In the genomic region with DNA sequence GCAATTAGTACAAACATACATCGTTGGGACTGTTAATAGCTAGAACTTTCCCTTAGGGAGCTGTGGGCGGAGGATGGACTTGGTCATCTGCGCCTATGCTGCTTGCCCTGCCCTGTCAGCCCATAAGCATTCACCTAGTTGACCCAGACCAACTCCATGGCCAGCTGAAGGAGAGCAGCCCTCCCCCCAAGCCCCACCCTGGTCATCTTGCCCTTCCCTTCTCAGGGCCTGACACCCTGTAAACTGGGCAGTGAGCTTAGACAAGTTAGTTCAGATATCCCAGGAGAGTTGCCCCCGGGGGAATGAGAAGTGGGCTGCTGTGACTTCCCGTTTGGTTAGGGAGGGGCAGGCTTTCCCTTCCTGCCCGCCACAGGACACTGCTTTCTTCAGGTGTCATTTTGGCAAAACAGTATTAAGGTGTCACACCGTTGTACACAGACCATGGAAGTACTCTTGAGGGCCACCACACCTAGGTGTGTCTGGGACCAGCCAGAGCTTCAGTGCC, we compare ENCODE assay signal across 25 mouse cellular contexts. TPM values are rescaled to one million over a fixed set of nuclear protein-coding genes. Genes with fewer than 3 reads are reported as not detected.
DNase-seq lines count a peak whose midpoint lies in the region; ATAC-seq and TF ChIP-seq lines count a peak whose summit lies in the region.
"Had no signal": no experiment of that assay in that cellular context is flagged by ENCODE, and none has a peak within 500 bp of the region (broad histone marks: within the 10 kb centered on the region; RNA-seq: fewer than 3 reads in every experiment).

No protein-coding gene starts in this region.

- WGBS in embryonic facial prominence, embryonic 15.5 days, result 72% methylated on average over 7 of the region's 7 CpGs
- WGBS in embryonic facial prominence, embryonic 10.5 days, result 86% methylated on average over 7 of the region's 7 CpGs
- WGBS in intestine, postnatal 0 days, result 79% methylated on average over 7 of the region's 7 CpGs
- 81% methylated on average over 7 of the region's 7 CpGs for WGBS in intestine, embryonic 15.5 days
- 84% methylated on average over 7 of the region's 7 CpGs for WGBS in midbrain, embryonic 12.5 days
- 94% methylated on average over 7 of the region's 7 CpGs for WGBS in midbrain, embryonic 13.5 days

- H3K4me1 ChIP-seq in embryonic facial prominence, embryonic 15.5 days, result no peaks in the 10 kb centered on the region
- H3K4me1 ChIP-seq in embryonic facial prominence, embryonic 10.5 days, result no peaks in the 10 kb centered on the region
- H3K4me1 ChIP-seq in intestine, postnatal 0 days (replicated peaks; ENCODE audit: control insufficient read depth, insufficient read depth, low read length), result no peaks in the 10 kb centered on the region
- no peaks in the 10 kb centered on the region for H3K4me1 ChIP-seq in intestine, embryonic 15.5 days (replicated peaks)
- no peaks in the 10 kb centered on the region for H3K4me1 ChIP-seq in midbrain, embryonic 12.5 days
- no peaks in the 10 kb centered on the region for H3K4me1 ChIP-seq in midbrain, embryonic 13.5 days (replicated peaks)
- H3K4me1 ChIP-seq: embryonic facial prominence, embryonic 13.5 days; forebrain, embryonic 10.5 days; heart, embryonic 10.5 days; hindbrain, embryonic 12.5 days had no signal

- H3K9ac ChIP-seq in embryonic facial prominence, embryonic 15.5 days, result no peak overlapping the region
- no peak overlapping the region for H3K9ac ChIP-seq in intestine, postnatal 0 days (ENCODE audit: low read depth, low read length)
- H3K9ac ChIP-seq in intestine, embryonic 15.5 days, result no peak overlapping the region
- H3K9ac ChIP-seq in midbrain, embryonic 12.5 days (replicated peaks), result no peak overlapping the region
- no peak overlapping the region for H3K9ac ChIP-seq in midbrain, embryonic 13.5 days (replicated peaks)
- H3K9ac ChIP-seq: embryonic facial prominence, embryonic 13.5 days; hindbrain, embryonic 12.5 days had no signal

- no peak overlapping the region for H3K4me3 ChIP-seq in embryonic facial prominence, embryonic 15.5 days (replicated peaks)
- no peak overlapping the region for H3K4me3 ChIP-seq in embryonic facial prominence, embryonic 10.5 days
- no peak overlapping the region for H3K4me3 ChIP-seq in intestine, postnatal 0 days (ENCODE audit: low read depth, low read length)
- H3K4me3 ChIP-seq in intestine, embryonic 15.5 days (replicated peaks), result no peak overlapping the region
- H3K4me3 ChIP-seq in midbrain, embryonic 12.5 days, result no peak overlapping the region
- no peak overlapping the region for H3K4me3 ChIP-seq in midbrain, embryonic 13.5 days (replicated peaks)
- H3K4me3 ChIP-seq: embryonic facial prominence, embryonic 13.5 days; erythroblast, embryonic 14.5 days; forebrain, embryonic 10.5 days; gastrocnemius, adult 2 months; heart, embryonic 10.5 days; hindbrain, embryonic 12.5 days had no signal

- no peaks in the 10 kb centered on the region for H3K9me3 ChIP-seq in embryonic facial prominence, embryonic 15.5 days (replicated peaks)
- no peaks in the 10 kb centered on the region for H3K9me3 ChIP-seq in embryonic facial prominence, embryonic 10.5 days
- H3K9me3 ChIP-seq in intestine, postnatal 0 days (ENCODE audit: control insufficient read depth), result no peaks in the 10 kb centered on the region
- no peaks in the 10 kb centered on the region for H3K9me3 ChIP-seq in intestine, embryonic 15.5 days
- no peaks in the 10 kb centered on the region for H3K9me3 ChIP-seq in midbrain, embryonic 12.5 days
- H3K9me3 ChIP-seq in midbrain, embryonic 13.5 days, result no peaks in the 10 kb centered on the region
- H3K9me3 ChIP-seq: embryonic facial prominence, embryonic 13.5 days; forebrain, embryonic 10.5 days; heart, embryonic 10.5 days; hindbrain, embryonic 12.5 days had no signal

- no peak for ATAC-seq in embryonic facial prominence, embryonic 15.5 days (ENCODE audit: insufficient number of reproducible peaks, low FRiP score, low TSS enrichment, low read depth)
- peak; percentile 11; the same call in 1 of the 2 replicates for ATAC-seq in intestine, postnatal 0 days
- no peak for ATAC-seq in intestine, embryonic 15.5 days
- peak; percentile 47; the same call in 1 of the 2 replicates for ATAC-seq in midbrain, embryonic 12.5 days (ENCODE audit: low FRiP score, low read depth)
- no peak; the same call in 1 of the 2 replicates for ATAC-seq in midbrain, embryonic 13.5 days
- no peak for ATAC-seq in erythroblast, adult 5-6 weeks (replicated peaks; ENCODE audit: low FRiP score, poor library complexity, severe bottlenecking)
- ATAC-seq: forebrain, embryonic 14.5 days had no signal

- DNase-seq in embryonic facial prominence, embryonic 10.5 days (ENCODE audit: low spot score), result no peak
- peak; percentile 35 to 53 for DNase-seq in B cell, adult 2 months
- DNase-seq: adrenal gland, postnatal 10 days; cerebellum, adult 11 months; cerebellum, adult 8-10 months; cerebellum, postnatal 14 days; embryo, embryonic 11 days; gastrocnemius, adult 2 months; gastrocnemius, postnatal 25 days; heart, postnatal 10 days; heart, postnatal 4 days had no signal

- H3K4me2 ChIP-seq in embryonic facial prominence, embryonic 15.5 days (replicated peaks), result no peak overlapping the region
- H3K4me2 ChIP-seq in intestine, postnatal 0 days (replicated peaks; ENCODE audit: low read depth), result no peak overlapping the region
- H3K4me2 ChIP-seq in intestine, embryonic 15.5 days (replicated peaks), result no peak overlapping the region
- H3K4me2 ChIP-seq in midbrain, embryonic 12.5 days (replicated peaks), result no peak overlapping the region
- no peak overlapping the region for H3K4me2 ChIP-seq in midbrain, embryonic 13.5 days (replicated peaks)
- H3K4me2 ChIP-seq: embryonic facial prominence, embryonic 13.5 days; hindbrain, embryonic 12.5 days had no signal

- no peak for TF ChIP-seq CTCF in intestine, postnatal 0 days (IDR thresholded peaks at IDR 0.05; ENCODE audit: low read depth)

- H3K36me3 ChIP-seq in embryonic facial prominence, embryonic 15.5 days, result peaks cover 52% of the 10 kb centered on the region
- H3K36me3 ChIP-seq in embryonic facial prominence, embryonic 10.5 days (replicated peaks), result peaks cover 71% of the 10 kb centered on the region
- H3K36me3 ChIP-seq in intestine, postnatal 0 days (ENCODE audit: control insufficient read depth, insufficient read depth), result peaks cover 39% of the 10 kb centered on the region
- H3K36me3 ChIP-seq in intestine, embryonic 15.5 days, result peaks cover 22% of the 10 kb centered on the region
- H3K36me3 ChIP-seq in midbrain, embryonic 12.5 days, result peaks cover 58% of the 10 kb centered on the region
- peaks cover 71% of the 10 kb centered on the region for H3K36me3 ChIP-seq in midbrain, embryonic 13.5 days

- no peaks in the 10 kb centered on the region for H3K27me3 ChIP-seq in embryonic facial prominence, embryonic 15.5 days
- no peaks in the 10 kb centered on the region for H3K27me3 ChIP-seq in embryonic facial prominence, embryonic 10.5 days (replicated peaks; ENCODE audit: low read depth, poor library complexity, severe bottlenecking)
- no peaks in the 10 kb centered on the region for H3K27me3 ChIP-seq in intestine, postnatal 0 days (replicated peaks; ENCODE audit: control insufficient read depth, insufficient read depth, low read length)
- H3K27me3 ChIP-seq in intestine, embryonic 15.5 days (replicated peaks), result no peaks in the 10 kb centered on the region
- no peaks in the 10 kb centered on the region for H3K27me3 ChIP-seq in midbrain, embryonic 12.5 days
- no peaks in the 10 kb centered on the region for H3K27me3 ChIP-seq in midbrain, embryonic 13.5 days
- H3K27me3 ChIP-seq: embryonic facial prominence, embryonic 13.5 days; hindbrain, embryonic 12.5 days had no signal

- peak overlapping the region; percentile 11; the same call in 1 of the 2 replicates for H3K27ac ChIP-seq in embryonic facial prominence, embryonic 15.5 days (replicated peaks)
- H3K27ac ChIP-seq in embryonic facial prominence, embryonic 10.5 days (replicated peaks), result no peak overlapping the region
- no peak overlapping the region for H3K27ac ChIP-seq in intestine, postnatal 0 days (ENCODE audit: low read depth, low read length)
- no peak overlapping the region for H3K27ac ChIP-seq in intestine, embryonic 15.5 days
- no peak overlapping the region for H3K27ac ChIP-seq in midbrain, embryonic 12.5 days (replicated peaks)
- H3K27ac ChIP-seq in midbrain, embryonic 13.5 days, result no peak overlapping the region
- H3K27ac ChIP-seq: embryonic facial prominence, embryonic 13.5 days; forebrain, embryonic 10.5 days; gastrocnemius, adult 2 months; heart, embryonic 10.5 days; hindbrain, embryonic 12.5 days had no signal

RNA-seq across cellular contexts. Expression of gene Il1r2, which starts 46.7 kb away (rescaled TPM):
- 4.0 and 4.7 TPM in 2 replicates for polyA plus RNA-seq in embryonic facial prominence, embryonic 15.5 days (2015; fragmentation: Nextera tagmentation; extraction: Ambion mirVana)
- 0.20 and 0.31 TPM in 2 replicates for polyA plus RNA-seq in embryonic facial prominence, embryonic 10.5 days (2016; fragmentation: Nextera tagmentation; extraction: Ambion mirVana)
- 1.6 and 2.1 TPM in 2 replicates for polyA plus RNA-seq in intestine, postnatal 0 days (2015; fragmentation: Nextera tagmentation; extraction: Ambion mirVana)
- 1.4 and 1.5 TPM in 2 replicates for polyA plus RNA-seq in intestine, embryonic 15.5 days (2015; fragmentation: Nextera tagmentation; extraction: Ambion mirVana)
- polyA plus RNA-seq in midbrain, embryonic 12.5 days (2016; fragmentation: Nextera tagmentation; extraction: Ambion mirVana), result 0.47 TPM in 1 of 2 replicates, not detected in the other
- polyA plus RNA-seq in midbrain, embryonic 13.5 days (2015; fragmentation: Nextera tagmentation; extraction: Ambion mirVana), result 0.15 TPM in 1 of 2 replicates, not detected in the other
- total RNA-seq in erythroblast, adult 5-6 weeks (2015; ENCODE audit: low replicate concordance), result 4.2 and 11.5 TPM in 2 replicates
- total RNA-seq in erythroblast, adult 5-6 weeks (2017; ENCODE audit: low replicate concordance), result 6.6 and 7.9 TPM in 2 replicates
- total RNA-seq: common myeloid progenitor, adult 5-6 weeks; heart, postnatal 10 days; heart, postnatal 4 days; MEL had no signal
- polyA plus RNA-seq: erythroblast, embryonic 14.5 days had no signal

Comparison
In these comparisons a context has a peak if more than half of its experiments do, and no peak if none do; other contexts are left out.
1. ATAC-seq: peak in intestine, postnatal 0 days (single experiment) and midbrain, embryonic 12.5 days (single experiment); none in embryonic facial prominence, embryonic 15.5 days (single experiment), intestine, embryonic 15.5 days (single experiment), midbrain, embryonic 13.5 days (single experiment) and erythroblast, adult 5-6 weeks (single experiment).